Mouse (Mus musculus) cerebral cortex, adult 2 months (tissue): ENCODE measurements around the gene Thrb.

ENCODE experiments used
- WGBS: fragments of 180-500 bp; shearing (Covaris S2); methylation state at CpG from one replicate; pipeline ENCODE4 v1.1.7; 2018; 5-methylcytosine and 5-hydroxymethylcytosine counted together

Gene Thrb

DNA sequence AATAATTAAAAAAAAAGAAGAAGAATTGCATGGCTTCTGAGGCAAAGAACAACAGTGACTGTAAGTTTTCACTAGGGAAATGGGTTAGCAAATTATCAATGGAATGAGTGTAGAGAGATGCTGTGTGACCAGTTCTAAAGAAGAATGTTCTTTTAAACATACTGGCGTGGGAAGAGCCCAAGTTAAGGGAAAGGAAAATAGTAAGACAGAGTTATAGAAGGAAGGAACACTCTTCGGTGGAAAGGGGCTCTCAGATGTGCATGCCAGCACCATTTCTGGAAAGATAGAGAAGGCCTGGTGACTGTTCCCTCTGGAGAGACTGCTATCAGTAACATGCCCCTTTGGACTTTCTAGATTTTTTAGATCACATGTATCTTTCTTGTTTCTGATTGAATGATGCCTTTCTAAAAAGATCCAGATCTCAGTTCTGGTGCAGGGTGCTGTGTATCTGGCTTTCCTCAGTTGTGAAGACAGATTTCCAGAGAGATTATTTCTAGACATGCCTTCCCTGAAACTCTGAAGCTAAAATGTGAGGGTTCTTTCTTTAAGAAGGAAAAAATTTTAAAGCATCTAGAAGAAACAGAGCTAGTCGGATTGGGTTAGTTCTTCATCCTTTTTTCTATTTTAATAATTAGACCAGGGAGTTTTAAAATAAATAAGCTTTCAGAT lies 144.0 kb downstream of the Thrb start:
- WGBS, result 36% methylated on average over 3 of the region's 3 CpGs

GRCm38 (mm10) chr14:17811051-17811450 lies 151.0 kb downstream of the Thrb start:
- WGBS, result 52% methylated on average over 4 of the region's 4 CpGs

GRCm38 (mm10) chr14:17812414-17812813 lies 152.4 kb downstream of the Thrb start:
- WGBS, result 75% methylated on average over 5 of the region's 5 CpGs

- WGBS, result 62% methylated on average over 2 of the region's 2 CpGs
These were observed 155.0 kb downstream of the Thrb start for GRCm38 (mm10) chr14:17815103-17815502.

DNA sequence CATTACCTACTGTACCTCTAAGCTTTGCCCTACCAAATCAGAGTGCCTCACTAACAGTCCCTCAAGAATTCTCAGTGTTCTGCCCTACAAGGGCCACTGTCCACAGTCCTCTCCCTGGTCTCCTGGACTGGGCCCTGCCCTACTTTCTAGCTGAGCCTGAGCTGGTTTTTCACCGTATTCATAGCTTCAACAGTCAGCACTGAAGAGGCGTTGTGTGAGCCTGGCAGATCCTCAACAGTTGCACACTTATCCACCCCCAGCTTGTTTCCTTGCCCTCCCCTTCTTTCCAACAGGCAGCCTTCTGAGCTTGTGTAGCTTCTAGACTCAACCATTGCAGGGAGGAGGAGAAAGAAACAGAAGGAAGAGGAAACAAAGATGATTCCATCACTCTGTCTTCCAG lies 158.0 kb downstream of the Thrb start:
- WGBS, result 21% methylated on average over 2 of the region's 2 CpGs

GRCm38 (mm10) chr14:17822754-17823153 lies 162.7 kb downstream of the Thrb start:
- 65% methylated on average over 7 of the region's 7 CpGs for WGBS

DNA sequence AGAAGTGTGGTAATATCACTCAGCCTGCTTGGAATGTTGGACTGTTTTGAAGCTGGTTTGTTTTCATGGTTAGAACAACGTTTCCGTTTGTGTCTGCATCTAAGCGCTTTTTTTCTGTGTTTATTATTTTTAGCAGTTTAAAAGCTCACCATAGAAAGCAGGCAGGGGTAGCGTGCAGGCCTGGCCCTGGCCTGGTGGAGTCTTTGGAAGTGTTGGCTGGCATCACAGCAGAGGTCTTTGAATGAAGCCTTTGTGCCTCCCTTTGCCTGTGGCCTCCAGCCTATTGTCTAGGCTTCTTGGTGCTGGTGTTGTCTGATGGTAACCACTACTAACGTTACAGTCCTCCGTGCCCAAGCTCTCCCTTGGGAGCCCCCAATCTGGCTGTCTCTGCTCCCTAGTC lies 167.3 kb downstream of the Thrb start:
- WGBS, result 43% methylated on average over 6 of the region's 6 CpGs

- WGBS, result 43% methylated on average over 1 of the region's 1 CpGs
These were observed 175.7 kb downstream of the Thrb start for GRCm38 (mm10) chr14:17835738-17836137.

- 89% methylated on average over 1 of the region's 1 CpGs for WGBS
These were observed 176.7 kb downstream of the Thrb start for GRCm38 (mm10) chr14:17836766-17837165.

DNA sequence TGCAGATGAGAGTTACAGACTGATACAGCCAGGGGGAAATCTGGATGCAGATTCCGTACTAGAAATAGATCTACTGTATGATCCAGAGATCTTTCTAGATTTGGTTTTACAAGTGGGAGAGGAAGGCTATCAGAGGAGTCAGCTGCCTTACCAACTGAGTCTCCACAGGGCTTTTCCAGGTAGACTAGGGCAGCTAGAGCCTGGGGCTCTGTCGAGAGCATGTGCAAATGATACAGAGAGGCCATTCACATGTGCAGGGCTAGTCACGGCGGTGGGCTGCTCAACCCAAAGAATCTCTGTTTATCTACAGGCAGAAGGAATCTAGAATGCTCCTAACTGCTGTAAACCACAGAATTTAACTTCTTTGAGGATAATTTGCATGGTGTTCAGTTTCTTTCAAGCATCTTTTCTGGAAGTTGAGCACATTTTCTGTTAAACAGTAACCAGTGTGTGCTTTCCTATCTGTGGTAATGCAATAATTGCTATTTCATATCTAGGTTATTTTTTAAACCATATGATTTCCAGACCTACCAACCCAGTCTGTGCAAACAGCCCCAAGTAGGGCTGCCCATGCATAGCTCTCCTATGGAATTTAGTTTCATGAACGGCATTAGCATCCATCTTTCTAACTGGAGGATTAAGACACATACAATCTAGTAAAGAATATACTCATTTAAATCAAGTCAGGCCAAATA lies 185.1 kb downstream of the Thrb start:
- WGBS, result 72% methylated on average over 5 of the region's 5 CpGs

DNA sequence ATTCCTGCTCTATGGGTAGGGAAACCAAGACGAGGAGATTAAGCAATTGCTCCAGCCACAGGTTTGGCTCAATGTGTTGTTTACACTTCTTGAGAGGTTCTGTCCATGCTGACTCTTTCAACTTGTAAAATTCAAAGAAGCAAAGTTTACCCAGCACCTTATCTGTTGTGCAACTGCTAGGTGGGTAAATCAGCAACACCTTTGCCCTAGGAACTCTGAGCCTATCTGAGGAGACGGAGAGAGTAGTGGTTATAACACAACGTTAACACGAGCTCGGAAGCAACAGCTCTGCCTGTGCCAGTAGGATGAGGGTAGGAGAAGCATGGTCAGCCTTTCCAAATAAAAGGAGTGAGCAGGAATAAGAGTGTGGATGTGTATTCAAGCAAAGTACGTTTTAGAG lies 185.8 kb downstream of the Thrb start:
- WGBS, result 80% methylated on average over 6 of the region's 6 CpGs

DNA sequence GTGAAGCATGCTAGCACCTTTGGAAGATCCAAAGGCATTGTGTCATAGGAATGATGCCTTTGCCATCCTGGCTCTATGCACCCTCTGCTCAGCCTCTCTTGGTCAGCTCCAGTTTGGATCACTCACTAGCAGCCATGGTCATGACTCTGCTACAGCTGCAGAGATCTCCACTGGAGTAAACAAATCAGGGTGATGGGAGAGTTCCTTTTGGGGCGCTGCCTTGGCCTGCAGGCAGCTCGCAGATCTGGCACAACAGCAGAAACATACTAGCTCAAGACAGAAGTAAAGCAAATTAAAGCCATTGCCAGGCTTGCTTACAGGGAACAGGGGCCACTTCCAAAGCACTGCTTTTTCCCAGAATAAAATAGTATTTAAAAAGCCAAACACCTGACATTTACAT lies 186.6 kb downstream of the Thrb start:
- WGBS, result 92% methylated on average over 2 of the region's 2 CpGs

GRCm38 (mm10) chr14:17847211-17847610 lies 187.2 kb downstream of the Thrb start:
- WGBS, result 74% methylated on average over 8 of the region's 8 CpGs

DNA sequence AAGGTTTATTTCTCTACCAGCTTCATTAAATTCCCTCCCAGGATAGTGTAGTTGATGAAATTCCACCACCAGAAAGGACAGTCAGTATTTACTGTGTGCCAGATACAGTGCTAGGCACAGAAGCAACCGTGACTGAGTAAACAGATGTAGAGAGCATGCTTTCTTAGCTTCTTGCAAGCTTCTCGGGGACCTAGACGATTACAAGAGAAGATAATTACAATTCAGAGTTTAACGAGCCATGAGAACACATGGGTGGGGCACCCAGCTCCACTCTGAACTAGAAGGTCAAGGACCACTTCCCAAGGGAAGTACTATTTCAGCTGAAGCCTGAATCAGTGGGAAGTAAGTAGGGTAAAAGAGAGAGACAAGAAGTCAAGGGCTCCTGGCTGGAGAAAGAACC lies 190.3 kb downstream of the Thrb start:
- 49% methylated on average over 4 of the region's 4 CpGs for WGBS

DNA sequence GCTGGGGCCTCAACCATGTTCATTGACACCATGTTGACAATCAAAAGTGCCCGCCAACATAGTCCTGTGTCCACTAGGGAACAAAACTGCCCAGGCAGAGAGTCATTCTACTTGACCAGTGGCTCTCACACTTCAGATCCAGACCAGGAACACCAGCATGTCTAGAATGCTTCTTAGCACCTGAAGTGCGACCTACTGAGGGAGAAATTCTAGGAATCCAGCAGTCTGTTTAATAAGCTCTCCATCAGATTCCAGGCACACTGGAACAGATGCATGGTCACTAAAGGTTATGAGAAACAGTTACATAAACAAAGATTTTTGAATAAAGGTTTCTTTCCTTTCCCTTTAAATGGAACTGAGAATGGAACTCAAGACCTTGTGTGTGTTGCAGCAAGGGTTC lies 192.2 kb downstream of the Thrb start:
- 92% methylated on average over 2 of the region's 2 CpGs for WGBS

DNA sequence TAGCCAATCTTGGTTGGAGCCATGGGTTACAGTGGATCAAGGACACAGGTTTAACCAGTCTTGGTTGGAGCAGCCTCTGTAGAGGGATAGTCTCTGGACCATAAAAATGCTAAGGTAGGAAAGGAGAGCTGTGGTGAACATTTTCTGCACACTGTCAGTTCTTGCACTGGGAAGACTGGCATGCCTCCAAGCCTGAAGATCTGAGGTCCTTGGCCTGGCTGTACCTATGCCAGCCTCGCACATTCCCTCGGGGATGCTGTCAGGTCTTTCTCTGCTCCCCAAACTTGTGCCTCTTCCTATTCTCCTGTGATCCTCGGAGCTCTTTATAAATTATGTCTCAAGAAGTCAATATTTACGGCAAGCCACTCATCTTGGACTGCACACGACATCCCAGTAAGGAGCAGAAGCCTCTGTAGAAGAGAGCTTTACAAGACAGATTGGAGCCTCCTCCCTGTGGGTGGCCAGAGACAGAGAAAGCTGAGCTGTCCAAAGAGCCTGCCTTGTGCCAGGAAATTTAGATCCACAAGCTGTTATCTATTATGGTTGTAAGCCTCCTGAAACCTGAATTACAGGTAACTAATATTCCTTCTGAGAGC lies 199.8 kb downstream of the Thrb start:
- 49% methylated on average over 5 of the region's 5 CpGs for WGBS

DNA sequence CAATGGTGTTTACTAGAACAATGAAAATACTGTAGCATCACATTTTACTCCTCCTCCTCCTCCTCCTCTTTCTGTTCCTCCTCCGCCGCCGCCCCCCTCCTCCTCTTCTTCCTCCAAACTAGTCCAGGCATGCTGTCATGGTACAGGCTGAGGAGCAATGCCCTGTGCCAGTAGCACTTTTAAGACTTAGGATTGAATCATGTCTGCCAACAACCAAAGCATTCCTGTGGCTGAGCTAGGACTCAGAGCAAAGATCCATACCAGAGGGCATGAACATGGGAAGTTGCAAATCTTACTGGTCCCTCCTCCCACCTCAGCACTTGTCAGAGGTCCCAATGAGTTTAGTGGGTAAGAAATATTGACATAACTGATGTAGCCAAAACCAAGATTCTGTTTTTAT lies 202.6 kb downstream of the Thrb start:
- 77% methylated on average over 3 of the region's 3 CpGs for WGBS

GRCm38 (mm10) chr14:17863701-17864320 lies 203.8 kb downstream of the Thrb start:
- 52% methylated on average over 6 of the region's 6 CpGs for WGBS

DNA sequence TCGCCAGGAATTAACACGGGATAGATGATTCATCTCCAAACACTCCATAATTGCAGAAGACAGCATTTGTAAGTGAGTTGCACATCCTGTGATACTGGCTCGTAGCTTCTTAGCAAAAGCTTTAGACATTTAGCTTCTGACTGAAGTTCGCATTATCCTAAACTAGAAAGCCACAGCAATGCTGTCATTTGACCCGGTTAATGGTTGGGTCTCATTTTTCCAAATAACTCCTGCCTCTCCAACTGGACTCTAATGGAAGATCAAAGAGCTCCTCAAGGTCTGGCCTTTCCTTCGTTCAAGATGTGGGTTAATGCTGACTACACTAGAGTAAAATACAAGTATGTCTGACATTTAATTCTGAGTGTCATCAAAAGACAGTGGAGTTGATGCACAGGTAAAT lies 208.3 kb downstream of the Thrb start:
- WGBS, result 70% methylated on average over 6 of the region's 6 CpGs

DNA sequence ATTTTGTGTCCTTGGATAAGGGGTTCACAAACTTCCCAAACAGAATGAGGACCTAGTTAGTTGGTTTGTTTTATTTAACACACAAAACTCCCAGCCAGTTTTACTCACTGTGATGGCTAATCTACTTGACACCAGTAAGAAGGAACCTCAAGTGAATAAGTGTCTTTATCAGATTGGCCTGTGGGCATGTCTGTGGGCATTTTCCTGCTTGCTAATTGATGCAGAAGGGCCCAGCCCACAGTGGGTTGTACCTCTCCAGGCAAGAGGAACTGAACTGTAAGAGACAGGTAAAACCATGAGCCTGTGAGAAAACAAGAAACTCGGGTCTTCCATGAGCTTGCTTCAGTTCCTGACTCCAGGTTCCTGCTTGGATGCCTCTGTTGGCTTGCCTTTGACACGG lies 215.9 kb downstream of the Thrb start:
- 63% methylated on average over 2 of the region's 2 CpGs for WGBS

DNA sequence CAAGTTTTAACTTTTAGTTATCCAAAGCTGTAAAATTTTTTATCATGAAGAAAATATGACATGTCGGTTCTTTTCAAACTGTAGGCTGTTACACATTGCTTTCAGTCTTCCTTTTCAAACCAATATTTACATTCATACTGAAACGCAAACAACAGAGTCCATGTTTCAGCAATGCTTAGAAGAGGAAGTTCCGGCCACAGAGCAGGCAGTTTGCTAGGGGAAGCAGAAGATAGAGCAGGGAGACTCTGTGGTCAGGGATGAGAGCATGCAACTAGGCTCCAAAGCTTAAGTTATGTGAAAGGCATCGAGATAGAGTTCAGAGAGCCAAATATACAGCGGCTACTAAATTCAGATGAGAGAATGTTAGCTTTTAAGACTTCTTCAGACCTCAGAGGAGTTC lies 219.4 kb downstream of the Thrb start:
- 79% methylated on average over 5 of the region's 5 CpGs for WGBS

DNA sequence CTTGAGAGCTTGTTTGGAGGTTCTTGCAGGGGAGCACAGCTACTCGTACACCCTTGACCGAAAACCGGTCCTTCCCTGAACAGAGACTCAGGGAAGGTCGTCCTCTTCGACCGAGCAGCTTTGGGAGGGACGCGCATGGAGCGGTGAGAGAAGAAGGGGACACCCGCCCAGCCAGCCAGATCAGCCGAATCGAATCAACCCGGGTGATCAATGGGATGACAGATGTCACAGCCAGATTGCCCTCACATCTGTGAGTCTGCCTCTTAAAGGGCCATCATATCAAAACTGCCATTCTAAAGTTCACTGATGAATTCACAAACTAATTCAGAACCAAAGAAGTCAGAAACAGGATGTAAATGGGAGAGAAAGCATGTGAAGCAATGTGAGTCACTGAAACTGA lies 224.8 kb downstream of the Thrb start:
- 85% methylated on average over 13 of the region's 13 CpGs for WGBS

DNA sequence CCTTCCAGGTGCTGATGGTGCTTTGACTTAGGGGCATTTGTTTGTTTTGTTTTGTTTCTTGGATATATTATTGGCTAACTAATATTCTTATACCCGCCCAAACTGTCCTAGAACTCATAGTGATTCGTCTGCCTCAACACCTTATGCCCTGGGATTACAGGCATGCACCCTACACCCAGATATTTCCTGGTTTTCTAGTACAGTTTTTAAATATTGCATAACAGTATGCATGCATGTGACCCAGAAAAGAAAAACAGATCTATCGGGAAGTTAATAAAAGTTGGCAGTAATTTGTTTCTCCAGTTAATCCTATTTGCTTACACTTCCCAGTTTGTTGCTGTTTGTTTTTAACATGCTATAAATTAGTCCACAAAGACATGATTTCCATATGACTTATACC lies 225.3 kb downstream of the Thrb start:
- 91% methylated on average over 3 of the region's 3 CpGs for WGBS
